Mouse (Mus musculus) testis, adult 2 months (tissue): Measurements from ENCODE around the gene Gm10638. TPM values are rescaled to one million over a fixed set of nuclear protein-coding genes. Genes with fewer than 3 reads are reported as not detected.

Source experiments
- H3K27ac ChIP-seq: fragments of 200-500 bp; 2 replicates; pipeline ENCODE4 v1.5.1; 2012; ENCODE audit warnings: low read depth, low read length; ENCODE audit not compliant: control insufficient read depth, insufficient read depth
- H3K27me3 ChIP-seq: fragments of 200-500 bp; 2 replicates; pipeline ENCODE4 v1.6.1; 2012; ENCODE audit warnings: mild to moderate bottlenecking, low read length, moderate library complexity; ENCODE audit not compliant: control insufficient read depth, insufficient read depth
- H3K36me3 ChIP-seq: fragments of 200-500 bp; 2 replicates; pipeline ENCODE4 v1.6.1; 2012; ENCODE audit warnings: mild to moderate bottlenecking, low read length; ENCODE audit not compliant: control insufficient read depth, insufficient read depth
- H3K4me1 ChIP-seq: fragments of 200-500 bp; 2 replicates; pipeline ENCODE4 v1.6.1; 2012; ENCODE audit warnings: low read length; ENCODE audit not compliant: control insufficient read depth, insufficient read depth
- H3K4me3 ChIP-seq: fragments of 200-500 bp; 2 replicates; pipeline ENCODE4 v1.5.1; 2012; ENCODE audit warnings: low read depth, mild to moderate bottlenecking, low read length, moderate library complexity, mixed read lengths; ENCODE audit not compliant: control insufficient read depth
- CTCF ChIP-seq: fragments of 200-500 bp; IDR thresholded peaks from 2 replicates; pipeline ENCODE4 v1.5.1; 2012; ENCODE audit warnings: low read depth, mild to moderate bottlenecking, inconsistent platforms, low read length, moderate library complexity; ENCODE audit not compliant: control insufficient read depth, insufficient read depth, insufficient replicate concordance
- POLR2A ChIP-seq: fragments of 200-500 bp; IDR thresholded peaks from 2 replicates; pipeline ENCODE4 v1.6.1; 2012; ENCODE audit warnings: low read depth, mild to moderate bottlenecking, inconsistent platforms, low read length, moderate library complexity; ENCODE audit not compliant: control insufficient read depth
- polyA plus RNA-seq: library from polyadenylated mRNA; depleted of rRNA; stranded (reverse); fragments of >200 nt; gene quantifications from 2 replicates; pipeline ENCODE4 v1.2.3, GENCODE M21; 2012; rRNA removed

Gm10638 gene
- polyA plus RNA-seq, result 248 and 359 TPM in 2 replicates

DNA sequence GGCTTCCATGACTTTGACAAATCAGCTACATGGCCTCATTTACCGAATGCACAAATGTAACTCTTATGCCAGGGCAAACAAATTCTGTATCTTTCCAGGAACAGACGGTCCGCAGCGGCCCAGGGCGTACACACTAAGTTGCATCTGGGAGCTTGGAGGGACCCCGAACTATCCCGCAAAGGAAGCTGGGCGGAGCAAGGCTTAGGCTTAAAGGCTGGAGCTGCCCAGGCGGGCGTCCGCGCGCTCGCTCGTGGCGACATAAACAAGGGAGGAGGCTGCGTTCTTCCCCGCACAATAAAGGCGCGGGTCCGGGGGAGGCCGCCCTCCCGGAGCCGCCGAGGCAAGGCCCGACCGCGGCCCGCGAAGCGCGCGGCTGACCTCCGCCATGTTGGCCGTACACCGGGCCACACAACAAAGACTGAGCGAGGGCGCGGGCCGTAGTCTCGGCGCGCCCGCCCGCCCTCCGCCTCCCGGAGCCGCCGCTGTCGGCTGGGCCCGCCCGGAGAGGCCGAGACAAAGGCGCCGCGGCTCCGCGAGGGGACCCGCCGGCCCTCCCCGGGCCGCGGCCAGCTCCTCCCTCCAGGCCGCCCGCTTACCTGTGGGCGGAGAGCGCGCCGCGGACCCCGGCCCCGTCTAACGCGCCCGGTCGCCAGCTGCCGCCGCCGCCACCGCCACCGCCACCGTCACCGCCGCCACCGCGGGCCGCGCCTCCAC lies at the start of gene Gm10638, which contains the start of gene Siah1a:
Gene Gm10638, plus strand, starts transcription at position 479 of the 714 bp plus-strand sequence.
Gene Siah1a, minus strand, starts transcription at position 714 of the 714 bp plus-strand sequence.
- no peaks in the 10 kb centered on the region for H3K27me3 ChIP-seq
- no peak for TF ChIP-seq CTCF
- no peak for TF ChIP-seq POLR2A
- no peaks in the 10 kb centered on the region for H3K36me3 ChIP-seq
- H3K4me1 ChIP-seq, result peaks cover 4% of the 10 kb centered on the region; the same call in 1 of the 2 replicates
- H3K27ac ChIP-seq, result peak within 1 kb of the TSS; percentile 96
- H3K4me3 ChIP-seq, result peak within 1 kb of the TSS; percentile 92

DNA sequence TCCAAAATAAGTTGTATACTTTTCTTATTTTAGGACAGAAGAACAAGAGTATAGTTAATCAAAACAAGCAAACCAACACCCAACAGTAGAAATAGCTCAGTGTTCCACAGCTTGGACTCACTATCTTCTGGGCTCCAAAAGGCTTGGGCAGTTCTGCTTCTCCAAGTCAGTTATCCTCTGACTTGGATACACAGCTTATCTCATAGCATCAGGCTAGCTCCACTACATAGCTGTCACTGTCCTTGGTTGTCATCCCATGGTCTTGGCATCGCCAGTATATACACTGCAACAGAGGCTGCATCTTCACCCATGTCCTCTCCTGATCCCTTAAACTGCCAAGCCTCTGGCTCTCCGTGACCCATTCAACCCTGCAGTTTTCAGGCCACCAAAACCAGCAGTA lies 49.8 kb upstream of the Gm10638 start:
- no peaks in the 10 kb centered on the region for H3K36me3 ChIP-seq
- H3K4me1 ChIP-seq, result peaks cover 6% of the 10 kb centered on the region
- TF ChIP-seq POLR2A (no peak), CTCF (no peak)
- H3K27me3 ChIP-seq, result no peaks in the 10 kb centered on the region
- H3K4me3 ChIP-seq, result no peak overlapping the region
- H3K27ac ChIP-seq, result no peak overlapping the region

DNA sequence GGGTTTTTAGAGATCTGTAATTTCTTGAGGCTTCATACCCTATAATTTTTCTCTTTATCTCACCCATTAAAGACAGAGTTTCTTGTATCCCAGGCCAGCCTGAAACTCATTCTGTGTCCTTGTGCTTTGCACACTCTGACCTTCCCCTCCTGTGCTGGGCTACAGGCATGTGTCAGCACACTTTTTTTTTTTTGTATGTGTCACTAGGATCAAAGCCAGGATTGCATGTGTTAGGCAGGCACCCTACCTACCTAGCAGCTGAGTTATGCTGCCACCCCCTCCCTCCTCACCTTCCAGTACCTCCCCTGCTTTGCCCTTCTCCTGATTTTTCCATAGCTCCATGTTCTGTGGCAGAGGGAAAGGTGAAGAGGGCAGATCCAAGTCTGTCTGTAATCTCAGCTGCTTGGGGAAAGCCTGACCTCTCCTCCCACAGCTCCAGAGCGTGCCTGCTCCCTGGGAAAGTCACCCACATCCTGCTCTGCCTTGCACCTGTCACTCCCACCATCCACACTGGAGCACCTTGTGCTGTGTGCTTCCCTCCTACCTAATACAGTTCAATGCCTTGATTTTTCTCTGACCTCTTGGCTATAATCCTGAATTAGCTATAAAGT lies 46.6 kb upstream of the Gm10638 start:
- TF ChIP-seq CTCF, result no peak
- TF ChIP-seq POLR2A, result no peak
- H3K27me3 ChIP-seq, result no peaks in the 10 kb centered on the region
- H3K27ac ChIP-seq, result no peak overlapping the region
- H3K4me1 ChIP-seq, result peaks cover 6% of the 10 kb centered on the region
- no peak overlapping the region for H3K4me3 ChIP-seq
- no peaks in the 10 kb centered on the region for H3K36me3 ChIP-seq

DNA sequence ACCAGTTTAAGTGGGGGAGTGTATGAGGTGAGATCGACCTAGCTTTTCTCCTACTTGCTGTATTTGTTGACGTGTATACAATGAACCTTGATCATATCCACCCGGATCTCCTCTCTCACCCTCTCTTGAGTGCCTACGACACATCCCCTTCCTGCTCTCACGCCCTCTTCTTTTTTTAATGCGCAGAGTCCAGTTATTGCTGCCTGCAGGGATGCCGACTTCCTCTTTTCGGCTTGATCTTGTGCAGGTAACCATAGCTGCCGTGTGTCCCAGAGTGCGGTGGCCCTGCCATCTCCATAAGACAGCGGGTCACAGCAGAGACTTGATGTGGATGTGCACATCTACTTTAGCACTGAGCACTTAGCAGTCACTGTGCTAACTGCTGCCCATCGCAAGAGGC lies 46.0 kb upstream of the Gm10638 start:
- H3K4me3 ChIP-seq, result no peak overlapping the region
- H3K27ac ChIP-seq, result no peak overlapping the region
- H3K36me3 ChIP-seq, result no peaks in the 10 kb centered on the region
- H3K4me1 ChIP-seq, result peaks cover 6% of the 10 kb centered on the region
- H3K27me3 ChIP-seq, result no peaks in the 10 kb centered on the region
- no peak for TF ChIP-seq CTCF
- no peak for TF ChIP-seq POLR2A

DNA sequence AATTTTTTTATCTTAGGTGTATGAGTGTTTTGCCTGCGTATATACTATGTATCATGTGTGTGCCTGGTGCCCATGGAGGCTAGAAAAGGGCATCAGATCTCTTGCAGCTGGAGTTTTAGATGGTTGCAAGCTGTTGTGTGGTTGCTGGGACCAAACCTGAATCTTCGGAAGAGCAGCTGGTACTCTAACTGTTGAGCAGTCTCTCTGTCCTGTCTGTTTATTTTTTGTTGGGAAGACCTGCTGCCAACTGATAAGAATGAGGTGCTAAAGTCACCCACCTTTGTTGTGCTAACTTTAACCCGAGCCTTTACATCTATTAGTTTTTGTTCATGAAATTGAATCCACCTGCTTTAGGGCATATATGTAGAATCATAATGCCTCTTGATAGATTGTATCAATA lies 43.0 kb upstream of the Gm10638 start:
- Histone ChIP-seq H3K27ac (no peak overlapping the region), H3K36me3 (no peaks in the 10 kb centered on the region), H3K27me3 (no peaks in the 10 kb centered on the region), H3K4me1 (0 out of 2 replicates have a peak, but pooled peaks cover 2% of the 10 kb centered on the region), H3K4me3 (no peak overlapping the region)
- TF ChIP-seq POLR2A, result no peak

DNA sequence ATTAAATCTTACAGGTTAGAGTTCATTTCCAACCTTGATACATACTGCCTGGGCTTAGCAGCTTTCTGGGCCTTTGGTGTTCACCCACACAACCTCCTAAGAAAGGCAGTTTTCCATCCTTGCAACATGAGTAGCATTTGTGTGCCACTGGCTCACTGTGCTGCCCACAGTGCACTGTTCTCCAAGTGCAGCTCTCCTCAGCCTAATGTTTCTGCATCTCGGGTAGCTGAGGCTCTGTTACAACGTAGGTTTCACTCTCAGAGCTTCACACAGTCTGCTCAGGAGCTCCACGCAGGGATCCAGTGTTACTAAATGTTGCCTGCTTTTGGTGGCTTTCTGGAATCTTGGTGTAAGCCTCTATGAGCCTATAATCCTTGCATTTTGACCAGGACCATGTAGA lies 40.2 kb upstream of the Gm10638 start:
- Histone ChIP-seq H3K4me3 (no peak overlapping the region), H3K27me3 (no peaks in the 10 kb centered on the region), H3K36me3 (no peaks in the 10 kb centered on the region), H3K4me1 (no peaks in the 10 kb centered on the region), H3K27ac (no peak overlapping the region)
- TF ChIP-seq POLR2A, result no peak
- no peak for TF ChIP-seq CTCF

DNA sequence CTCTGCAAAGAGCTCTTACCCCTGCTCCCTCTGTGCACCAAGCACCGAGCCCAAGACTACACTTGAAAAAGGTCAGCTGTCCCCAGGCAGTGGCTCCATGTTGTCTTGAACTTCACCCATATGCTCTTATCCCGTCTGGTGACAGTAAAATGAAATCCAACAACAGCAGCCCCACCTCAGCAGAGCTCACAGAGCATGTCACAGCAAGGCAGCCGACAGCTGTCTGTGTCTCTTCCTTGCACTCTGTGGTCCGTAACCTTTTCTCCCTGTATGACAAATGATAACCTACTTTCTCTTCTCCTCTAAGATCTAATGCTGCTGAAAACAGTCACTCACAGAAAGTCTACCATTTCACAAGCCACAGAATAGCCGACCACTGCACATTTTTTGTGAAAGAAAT lies 38.7 kb upstream of the Gm10638 start:
- no peak overlapping the region for H3K27ac ChIP-seq
- no peaks in the 10 kb centered on the region for H3K4me1 ChIP-seq
- no peaks in the 10 kb centered on the region for H3K27me3 ChIP-seq
- H3K4me3 ChIP-seq, result no peak overlapping the region
- TF ChIP-seq POLR2A, result no peak
- no peak for TF ChIP-seq CTCF
- no peaks in the 10 kb centered on the region for H3K36me3 ChIP-seq
